ENCODE assay signal across 13 mouse cellular contexts in genomic region chr10:129549354-129549753, GRCm38 (mm10). TPM values are rescaled to one million over a fixed set of nuclear protein-coding genes. Genes with fewer than 3 reads are reported as not detected.
DNase-seq lines count a peak whose midpoint lies in the region; ATAC-seq and TF ChIP-seq lines count a peak whose summit lies in the region.
"Had no signal": no experiment of that assay in that cellular context is flagged by ENCODE, and none has a peak within 500 bp of the region (broad histone marks: within the 10 kb centered on the region; RNA-seq: fewer than 3 reads in every experiment).

No protein-coding gene starts in this region.

- TF ChIP-seq EP300 in CH12.LX (IDR thresholded peaks at IDR 0.05; ENCODE audit: low read length): no peak

- H3K9me3 ChIP-seq in hindbrain, postnatal 0 days (ENCODE audit: low read length): no peaks in the 10 kb centered on the region
- peaks cover under 1% of the 10 kb centered on the region; the same call in 1 of the 2 replicates for H3K9me3 ChIP-seq in hindbrain, embryonic 16.5 days (ENCODE audit: control insufficient read depth, low read length)
- H3K9me3 ChIP-seq in CH12.LX (replicated peaks; ENCODE audit: low read length): peaks cover 2% of the 10 kb centered on the region

- H3K4me1 ChIP-seq in hindbrain, postnatal 0 days (ENCODE audit: insufficient read depth, low read length): no peaks in the 10 kb centered on the region
- H3K4me1 ChIP-seq in hindbrain, embryonic 16.5 days (ENCODE audit: control insufficient read depth, insufficient read depth, low read depth, low read length): no peaks in the 10 kb centered on the region
- H3K4me1 ChIP-seq in CH12.LX (ENCODE audit: control insufficient read depth in 1 of 2, insufficient read depth in 2 of 2): no peaks in the 10 kb centered on the region
- H3K4me1 ChIP-seq: embryonic facial prominence, embryonic 12.5 days; neural tube, embryonic 13.5 days had no signal

- no peak for ATAC-seq in hindbrain, postnatal 0 days
- ATAC-seq in hindbrain, embryonic 16.5 days: no peak

- DNase-seq in hindbrain, postnatal 0 days (ENCODE audit: low spot score): peak; percentile 3
- DNase-seq in CH12.LX (ENCODE audit: extremely low read depth) (peak; percentile 44), ZHBTc4 (ENCODE audit: low read depth, low spot score) (peak; percentile 37)
- peak; percentile 3 to 21 for DNase-seq in layer of hippocampus, adult 2 months (ENCODE audit: low spot score in 2 of 2)
- no peak for DNase-seq in urinary bladder, adult 18-20 months (ENCODE audit: low spot score in 2 of 2)
- no peak for DNase-seq in testis, postnatal 10 days (ENCODE audit: low spot score)
- DNase-seq in heart, postnatal 10 days: no peak
- DNase-seq: heart, adult 18-20 months; lung, adult 2 months had no signal

- TF ChIP-seq POLR2A in CH12.LX (IDR thresholded peaks at IDR 0.05; ENCODE audit: low read depth, low read length): no peak

- H3K27me3 ChIP-seq in hindbrain, postnatal 0 days (ENCODE audit: insufficient read depth, low read length): no peaks in the 10 kb centered on the region
- H3K27me3 ChIP-seq in hindbrain, embryonic 16.5 days (replicated peaks; ENCODE audit: control insufficient read depth, insufficient read depth, low read length): no peaks in the 10 kb centered on the region
- no peaks in the 10 kb centered on the region for H3K27me3 ChIP-seq in CH12.LX (replicated peaks)
- H3K27me3 ChIP-seq: embryonic facial prominence, embryonic 12.5 days; neural tube, embryonic 13.5 days had no signal

- no peaks in the 10 kb centered on the region for H3K79me2 ChIP-seq in CH12.LX (replicated peaks; ENCODE audit: control insufficient read depth, extremely low read depth, insufficient read depth, poor library complexity, severe bottlenecking)

- H3K36me3 ChIP-seq in hindbrain, postnatal 0 days (ENCODE audit: insufficient read depth, low read length): no peaks in the 10 kb centered on the region
- no peaks in the 10 kb centered on the region for H3K36me3 ChIP-seq in hindbrain, embryonic 16.5 days (ENCODE audit: control insufficient read depth, insufficient read depth, low read length)
- H3K36me3 ChIP-seq in CH12.LX (replicated peaks in 1 of 2; ENCODE audit: control insufficient read depth in 1 of 2, insufficient read depth in 1 of 2, low read length in 1 of 2): no peaks in the 10 kb centered on the region
- H3K36me3 ChIP-seq: embryonic facial prominence, embryonic 12.5 days; neural tube, embryonic 13.5 days had no signal

- no peak overlapping the region for H3K4me3 ChIP-seq in hindbrain, postnatal 0 days (ENCODE audit: low read length)
- H3K4me3 ChIP-seq in hindbrain, embryonic 16.5 days (ENCODE audit: low read length): no peak overlapping the region
- H3K4me3 ChIP-seq in CH12.LX (replicated peaks in 1 of 3; ENCODE audit: low read depth in 2 of 3, low read length in 2 of 3, poor library complexity in 1 of 3): no peak overlapping the region
- H3K4me3 ChIP-seq in layer of hippocampus, adult 2 months: no peak overlapping the region
- H3K4me3 ChIP-seq: embryonic facial prominence, embryonic 12.5 days; neural tube, embryonic 13.5 days had no signal

- no peak overlapping the region for H3K4me2 ChIP-seq in hindbrain, postnatal 0 days (ENCODE audit: low read depth, low read length)
- H3K4me2 ChIP-seq in hindbrain, embryonic 16.5 days (ENCODE audit: low read length): no peak overlapping the region
- H3K4me2 ChIP-seq in CH12.LX (ENCODE audit: insufficient read depth, low read depth, poor library complexity, severe bottlenecking): no peak overlapping the region
- H3K4me2 ChIP-seq: embryonic facial prominence, embryonic 12.5 days; neural tube, embryonic 13.5 days had no signal

- TF ChIP-seq RAD21 in CH12.LX (IDR thresholded peaks at IDR 0.05; ENCODE audit: low read depth, low read length): peak; percentile 57

- no peak overlapping the region for H3K27ac ChIP-seq in hindbrain, postnatal 0 days
- no peak overlapping the region for H3K27ac ChIP-seq in hindbrain, embryonic 16.5 days (ENCODE audit: low read depth, low read length)
- no peak overlapping the region for H3K27ac ChIP-seq in CH12.LX (ENCODE audit: insufficient read depth, low read depth)
- H3K27ac ChIP-seq in layer of hippocampus, adult 2 months: no peak overlapping the region
- H3K27ac ChIP-seq: embryonic facial prominence, embryonic 12.5 days; neural tube, embryonic 13.5 days had no signal

- H3K9ac ChIP-seq in hindbrain, postnatal 0 days (replicated peaks; ENCODE audit: low read length): no peak overlapping the region
- H3K9ac ChIP-seq in hindbrain, embryonic 16.5 days (ENCODE audit: low read depth, low read length): no peak overlapping the region
- no peak overlapping the region for H3K9ac ChIP-seq in CH12.LX (ENCODE audit: insufficient read depth, low read depth)
- H3K9ac ChIP-seq: embryonic facial prominence, embryonic 12.5 days; neural tube, embryonic 13.5 days had no signal

- no peak for TF ChIP-seq CTCF in hindbrain, postnatal 0 days (IDR thresholded peaks at IDR 0.05; ENCODE audit: low read depth)
- TF ChIP-seq CTCF in CH12.LX (conservative IDR thresholded peaks at IDR 0.05 in 1 of 2, IDR thresholded peaks at IDR 0.05 in 1 of 2; ENCODE audit: low read depth in 2 of 2, low read length in 2 of 2): peak; percentile 13 to 56; a peak in 3 of 4 replicates
- TF ChIP-seq CTCF in layer of hippocampus, adult 2 months (conservative IDR thresholded peaks at IDR 0.05): peak; percentile 61

- intact Hi-C loops in heart, postnatal 10 days (cut with DNase I): loop anchor here (10.0 kb wide), 1 partner anchor 545 kb away; no protein-coding TSS in a partner anchor

- dilution Hi-C loops in CH12.LX (cut with MboI; ENCODE audit: extremely low pct_ligation_motif_present, extremely low pct_unique_long_range_greater_than_20kb, low sequenced_read_pairs): no loop called here

- 69% methylated on average over 1 of the region's 1 CpGs for WGBS in hindbrain, postnatal 0 days
- WGBS in hindbrain, embryonic 16.5 days: 55% methylated on average over 1 of the region's 1 CpGs

- in situ Hi-C loops in CH12.LX (cut with MboI; ENCODE audit: low pct_ligation_motif_present, low pct_unique_long_range_greater_than_20kb, low sequenced_read_pairs): no loop called here

TF ChIP-seq in CH12.LX, 34 proteins besides CTCF, POLR2A, EP300 and RAD21:
- TF ChIP-seq SMC3 (IDR thresholded peaks at IDR 0.05; ENCODE audit: low read depth, low read length) (peak; percentile 37; the same call in 1 of the 2 replicates), TBP (conservative IDR thresholded peaks at IDR 0.05; ENCODE audit: low read depth, low read length) (no peak), ZKSCAN1 (IDR thresholded peaks at IDR 0.05; ENCODE audit: borderline replicate concordance, low read depth, low read length) (no peak), SIN3A (IDR thresholded peaks at IDR 0.05; ENCODE audit: low read length) (no peak)

RNA-seq across cellular contexts. Expression of gene Olfr792, which starts 10.4 kb away (rescaled TPM):
- total RNA-seq in hindbrain, postnatal 0 days (2014; rRNA removed): not detected in 2 replicates
- not detected in 2 replicates for polyA plus RNA-seq in hindbrain, postnatal 0 days (2015; fragmentation: Nextera tagmentation; extraction: Ambion mirVana)
- not detected in 2 replicates for polyA plus RNA-seq in hindbrain, embryonic 16.5 days (2015; fragmentation: Nextera tagmentation; extraction: Ambion mirVana)
- total RNA-seq in CH12.LX (2012; rRNA removed) (not detected in 2 replicates), CH12.LX (2014; rRNA removed) (not detected in 2 replicates)
- not detected in 2 replicates for polyA plus RNA-seq in CH12.LX (2012; ENCODE audit: insufficient read length, low read depth)
- total RNA-seq in layer of hippocampus, adult 2 months (2021): not detected
- not detected for total RNA-seq in heart, postnatal 10 days (2021)
- total RNA-seq: heart, adult 18-20 months had no signal
- polyA plus RNA-seq: embryonic facial prominence, embryonic 12.5 days; lung, adult 2 months; neural tube, embryonic 13.5 days; testis, adult 2 months had no signal

RNA-seq across cellular contexts. Expression of gene Olfr794, which starts 18.1 kb away (rescaled TPM):
- total RNA-seq in hindbrain, postnatal 0 days (2014; rRNA removed): not detected in 2 replicates
- polyA plus RNA-seq in hindbrain, postnatal 0 days (2015; fragmentation: Nextera tagmentation; extraction: Ambion mirVana): not detected in 2 replicates
- not detected in 2 replicates for polyA plus RNA-seq in hindbrain, embryonic 16.5 days (2015; fragmentation: Nextera tagmentation; extraction: Ambion mirVana)
- not detected in 2 replicates for total RNA-seq in CH12.LX (2012; rRNA removed)
- not detected in 2 replicates for total RNA-seq in CH12.LX (2014; rRNA removed)
- not detected in 2 replicates for polyA plus RNA-seq in CH12.LX (2012; ENCODE audit: insufficient read length, low read depth)
- total RNA-seq in layer of hippocampus, adult 2 months (2021): not detected
- total RNA-seq in heart, postnatal 10 days (2021): not detected
- total RNA-seq: heart, adult 18-20 months had no signal
- polyA plus RNA-seq: embryonic facial prominence, embryonic 12.5 days; lung, adult 2 months; neural tube, embryonic 13.5 days; testis, adult 2 months had no signal

RNA-seq across cellular contexts. Expression of gene Olfr791, which starts 27.8 kb away (rescaled TPM):
- not detected in 2 replicates for total RNA-seq in hindbrain, postnatal 0 days (2014; rRNA removed)
- not detected in 2 replicates for polyA plus RNA-seq in hindbrain, postnatal 0 days (2015; fragmentation: Nextera tagmentation; extraction: Ambion mirVana)
- polyA plus RNA-seq in hindbrain, embryonic 16.5 days (2015; fragmentation: Nextera tagmentation; extraction: Ambion mirVana): not detected in 2 replicates
- total RNA-seq in CH12.LX (2012; rRNA removed) (not detected in 2 replicates), CH12.LX (2014; rRNA removed) (not detected in 2 replicates)
- not detected in 2 replicates for polyA plus RNA-seq in CH12.LX (2012; ENCODE audit: insufficient read length, low read depth)
- total RNA-seq in layer of hippocampus, adult 2 months (2021): not detected
- not detected for total RNA-seq in heart, postnatal 10 days (2021)
- total RNA-seq: heart, adult 18-20 months had no signal
- polyA plus RNA-seq: embryonic facial prominence, embryonic 12.5 days; lung, adult 2 months; neural tube, embryonic 13.5 days; testis, adult 2 months had no signal

RNA-seq across cellular contexts. Expression of gene Olfr790, which starts 51.1 kb away (rescaled TPM):
- not detected in 2 replicates for total RNA-seq in hindbrain, postnatal 0 days (2014; rRNA removed)
- polyA plus RNA-seq in hindbrain, postnatal 0 days (2015; fragmentation: Nextera tagmentation; extraction: Ambion mirVana): not detected in 2 replicates
- not detected in 2 replicates for polyA plus RNA-seq in hindbrain, embryonic 16.5 days (2015; fragmentation: Nextera tagmentation; extraction: Ambion mirVana)
- total RNA-seq in CH12.LX (2012; rRNA removed): not detected in 2 replicates
- not detected in 2 replicates for total RNA-seq in CH12.LX (2014; rRNA removed)
- not detected in 2 replicates for polyA plus RNA-seq in CH12.LX (2012; ENCODE audit: insufficient read length, low read depth)
- not detected for total RNA-seq in layer of hippocampus, adult 2 months (2021)
- total RNA-seq in heart, postnatal 10 days (2021): not detected
- total RNA-seq: heart, adult 18-20 months had no signal
- polyA plus RNA-seq: embryonic facial prominence, embryonic 12.5 days; lung, adult 2 months; neural tube, embryonic 13.5 days; testis, adult 2 months had no signal

Comparison
In these comparisons a context has a peak if more than half of its experiments do, and no peak if none do; other contexts are left out.
1. DNase-seq: peak in hindbrain, postnatal 0 days (single experiment), CH12.LX (single experiment), ZHBTc4 (single experiment) and layer of hippocampus, adult 2 months (2 of 2); none in urinary bladder, adult 18-20 months (0 of 2), testis, postnatal 10 days (single experiment) and heart, postnatal 10 days (0 of 2).